In genomic region chr12:33056074-33056473, GRCm38 (mm10) we compare ENCODE assay signal across 25 mouse cellular contexts. TPM values are rescaled to one million over a fixed set of nuclear protein-coding genes. Genes with fewer than 3 reads are reported as not detected.
"Had no signal": no experiment of that assay in that cellular context is flagged by ENCODE, and none has a peak within 500 bp of the region (broad histone marks: within the 10 kb centered on the region; RNA-seq: fewer than 3 reads in every experiment).

No protein-coding gene starts in this region.

- H3K4me3 ChIP-seq: heart, adult 2 months; heart, embryonic 13.5 days; heart, embryonic 15.5 days; hindbrain, embryonic 13.5 days; hindbrain, embryonic 15.5 days; layer of hippocampus, adult 2 months; left cerebral cortex, adult 2 months; limb, embryonic 10.5 days; limb, embryonic 12.5 days had no signal

- H3K36me3 ChIP-seq: heart, embryonic 13.5 days; heart, embryonic 15.5 days; hindbrain, embryonic 13.5 days; hindbrain, embryonic 15.5 days; limb, embryonic 10.5 days; limb, embryonic 12.5 days had no signal

- H3K27ac ChIP-seq: heart, adult 2 months; heart, embryonic 13.5 days; heart, embryonic 15.5 days; hindbrain, embryonic 15.5 days; hindbrain, postnatal 0 days; left cerebral cortex, adult 2 months; limb, embryonic 12.5 days had no signal

- H3K9me3 ChIP-seq: heart, embryonic 13.5 days; heart, embryonic 15.5 days; hindbrain, embryonic 13.5 days; hindbrain, embryonic 15.5 days; limb, embryonic 10.5 days; limb, embryonic 12.5 days had no signal

- DNase-seq: gastrocnemius, postnatal 14 days; gastrocnemius, postnatal 36 days; heart, adult 11 months; heart, adult 2 months; heart, postnatal 14 days; heart, postnatal 36 days; kidney, adult 11 months; kidney, adult 2 months; kidney, postnatal 10 days; kidney, postnatal 25 days; kidney, postnatal 4 days; liver had no signal

- H3K27me3 ChIP-seq: heart, embryonic 15.5 days; hindbrain, embryonic 15.5 days; limb, embryonic 12.5 days had no signal

- H3K4me2 ChIP-seq: heart, embryonic 11.5 days; heart, embryonic 15.5 days; hindbrain, embryonic 13.5 days; hindbrain, embryonic 15.5 days; limb, embryonic 12.5 days; liver, embryonic 11.5 days had no signal

- ATAC-seq: hindbrain, postnatal 0 days had no signal

- H3K9ac ChIP-seq: heart, embryonic 13.5 days; heart, embryonic 15.5 days; hindbrain, embryonic 13.5 days; hindbrain, embryonic 15.5 days; limb, embryonic 12.5 days had no signal

RNA-seq across cellular contexts. Expression of gene Cdhr3, which starts 36.6 kb away (rescaled TPM):
- polyA plus RNA-seq: heart, embryonic 11.5 days; intestine, embryonic 14.5 days; kidney, adult 2 months; kidney, embryonic 14.5 days; limb, embryonic 10.5 days; limb, embryonic 12.5 days; liver, embryonic 11.5 days had no signal
